Mouse (Mus musculus) stomach, postnatal 0 days (tissue): ENCODE results near the gene Srgap1. TPM values are rescaled to one million over a fixed set of nuclear protein-coding genes. Genes with fewer than 3 reads are reported as not detected.
A peak's percentile ranks its signal among the peaks of the same experiment; 100 is the strongest.

Source experiments
- ATAC-seq: fragments of 200-750 bp; cut with Nextera tagmentation; 2 replicates; pipeline ENCODE4 v1.8.0; 2017; ENCODE audit not compliant: low FRiP score, low TSS enrichment
- DNase-seq: peaks from one replicate; pipeline ENCODE4 v3.0.0-alpha.2; 2016; ENCODE audit warnings: low spot score
- H3K27ac ChIP-seq: fragments of 300-500 bp; sonication (generic); replicated peaks from 2 replicates; pipeline ENCODE4 v1.5.1; 2014; ENCODE audit warnings: mild to moderate bottlenecking, control low read depth
- H3K27me3 ChIP-seq: fragments of 300-500 bp; sonication (generic); 2 replicates; pipeline ENCODE4 v1.6.1; 2014; ENCODE audit warnings: low read length; ENCODE audit not compliant: control insufficient read depth, insufficient read depth
- H3K36me3 ChIP-seq: fragments of 300-500 bp; sonication (generic); 2 replicates; pipeline ENCODE4 v1.6.1; 2014; ENCODE audit warnings: low read length, mixed read lengths; ENCODE audit not compliant: control insufficient read depth, insufficient read depth
- H3K4me1 ChIP-seq: fragments of 300-500 bp; sonication (generic); replicated peaks from 2 replicates; pipeline ENCODE4 v1.6.1; 2014; ENCODE audit warnings: antibody characterized with exemption; ENCODE audit not compliant: control insufficient read depth, insufficient read depth
- H3K4me2 ChIP-seq: fragments of 300-500 bp; sonication (generic); replicated peaks from 2 replicates; pipeline ENCODE4 v1.6.1; 2014; ENCODE audit warnings: low read depth, mild to moderate bottlenecking, control low read depth, moderate library complexity
- H3K4me3 ChIP-seq: fragments of 300-500 bp; sonication (generic); 2 replicates; pipeline ENCODE4 v1.5.1; 2014; ENCODE audit warnings: low read depth, low read length, control low read depth
- H3K9ac ChIP-seq: fragments of 300-500 bp; sonication (generic); 2 replicates; pipeline ENCODE4 v1.6.1; 2014; ENCODE audit warnings: mild to moderate bottlenecking, low read length, control low read depth, mixed read lengths
- H3K9me3 ChIP-seq: fragments of 300-500 bp; sonication (generic); 2 replicates; pipeline ENCODE4 v1.6.1; 2016; ENCODE audit warnings: low read length; ENCODE audit not compliant: control insufficient read depth
- CTCF ChIP-seq: IDR thresholded peaks from 2 replicates; pipeline ENCODE4 v1.5.1; 2016; ENCODE audit warnings: antibody characterized with exemption, low read depth, mild to moderate bottlenecking, moderate library complexity
- EP300 ChIP-seq: optimal IDR thresholded peaks from 2 replicates; pipeline ENCODE3; 2016; ENCODE audit warnings: antibody characterized with exemption
- WGBS: fragments of 180-500 bp; shearing (Covaris S2); extraction: QIAGEN DNeasy Blood & Tissue Kit; methylation state at CpG from one replicate; pipeline ENCODE4 v1.1.7; 2014; 5-methylcytosine and 5-hydroxymethylcytosine counted together
- polyA plus RNA-seq: library from polyadenylated mRNA; unstranded; fragments of >200 nt; fragmentation: Nextera tagmentation; extraction: Ambion mirVana; gene quantifications from 2 replicates; pipeline ENCODE4 v1.2.1, GENCODE M21; 2015

Gene Srgap1
- polyA plus RNA-seq, 1 experiment from 2014 or later: 5.2 TPM

DNA sequence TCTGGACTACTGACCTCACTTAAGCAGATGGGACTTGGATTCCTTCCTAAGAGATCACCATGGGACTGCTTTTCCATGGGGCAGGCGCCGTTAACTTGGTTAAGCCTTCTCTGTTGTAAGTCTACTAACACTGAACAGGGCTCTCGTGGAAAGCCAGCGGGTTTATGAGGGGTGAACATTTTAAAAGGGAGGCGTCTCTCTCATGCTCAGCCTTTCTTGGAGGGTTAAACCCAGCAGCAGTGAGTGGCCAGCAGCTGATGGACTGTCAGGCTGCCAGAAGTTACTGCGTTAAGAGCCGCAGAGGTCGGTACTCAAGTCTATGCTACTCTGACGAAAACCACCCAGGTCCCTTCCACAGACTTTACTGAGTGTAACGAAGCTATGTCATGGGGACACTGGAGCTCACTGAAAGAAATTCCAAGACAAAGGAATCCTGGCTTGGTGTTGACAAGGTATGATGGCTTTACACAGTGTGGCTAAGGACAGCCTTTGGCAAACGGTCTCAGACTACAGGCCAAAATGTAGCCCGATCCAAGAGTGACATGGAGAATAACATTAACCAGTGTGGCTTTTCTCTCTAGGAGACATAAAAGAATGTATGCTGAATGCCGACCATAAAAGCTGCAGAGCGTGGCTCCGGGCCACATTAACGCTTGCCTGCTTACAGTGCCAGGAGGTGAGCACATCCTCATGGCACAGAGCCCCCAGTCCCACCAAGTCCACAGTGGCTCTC is 209.8 kb downstream of the Srgap1 start:
- DNase-seq: peak; percentile 33
- H3K36me3 ChIP-seq: no peaks in the 10 kb centered on the region; the same call in 1 of the 2 replicates
- peak overlapping the region; percentile 26 for H3K4me2 ChIP-seq
- peak; percentile 68 for ATAC-seq
- no peaks in the 10 kb centered on the region for H3K9me3 ChIP-seq
- peak overlapping the region; percentile 75 for H3K27ac ChIP-seq
- no peaks in the 10 kb centered on the region for H3K27me3 ChIP-seq
- peak overlapping the region; percentile 5; the same call in 1 of the 2 replicates for H3K9ac ChIP-seq
- no peak for TF ChIP-seq EP300
- no peak for TF ChIP-seq CTCF
- 45% methylated on average over 16 of the region's 16 CpGs for WGBS
- peak overlapping the region; percentile 24; the same call in 1 of the 2 replicates for H3K4me3 ChIP-seq
- no peaks in the 10 kb centered on the region for H3K4me1 ChIP-seq

DNA sequence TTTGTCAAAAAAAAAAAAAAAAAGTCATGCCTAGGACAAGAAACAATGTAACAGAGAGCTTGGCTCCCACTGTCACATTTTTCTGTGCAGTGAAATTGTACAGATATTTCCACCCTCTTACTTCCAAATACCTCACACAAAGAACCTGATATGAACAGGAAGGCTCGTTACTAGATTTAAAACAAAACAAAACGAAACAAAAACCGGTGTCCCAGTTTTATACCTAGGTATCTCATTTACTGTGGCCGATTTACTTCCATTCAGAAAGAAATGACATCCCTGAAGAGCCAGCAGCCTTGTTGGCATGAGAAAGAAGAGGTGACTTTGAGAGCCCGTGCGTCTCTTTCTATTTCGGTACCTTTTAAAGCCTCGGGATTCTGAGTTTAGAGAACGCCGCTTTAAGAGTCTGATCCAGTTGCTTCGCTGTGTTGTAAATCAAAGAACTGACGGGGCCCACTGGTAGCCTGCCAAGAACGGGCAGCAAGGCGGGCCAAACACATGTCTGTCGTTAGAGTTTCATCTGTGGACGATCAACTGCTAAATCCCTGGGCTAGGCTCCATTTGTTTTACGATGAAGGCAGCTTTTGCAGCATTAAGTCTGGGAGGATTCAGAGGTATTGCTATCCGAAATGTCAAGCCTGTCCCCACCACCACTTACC is 210.5 kb downstream of the Srgap1 start:
- TF ChIP-seq EP300: peak; percentile 18
- no peak for TF ChIP-seq CTCF
- no peaks in the 10 kb centered on the region for H3K4me1 ChIP-seq
- H3K27ac ChIP-seq: peak overlapping the region; percentile 75
- 30% methylated on average over 18 of the region's 18 CpGs for WGBS
- peak; percentile 56; the same call in 1 of the 2 replicates for ATAC-seq
- peak overlapping the region; percentile 26 for H3K4me2 ChIP-seq
- peak overlapping the region; percentile 24 for H3K4me3 ChIP-seq
- DNase-seq: peak; percentile 53
- H3K27me3 ChIP-seq: no peaks in the 10 kb centered on the region
- H3K36me3 ChIP-seq: no peaks in the 10 kb centered on the region; the same call in 1 of the 2 replicates
- H3K9ac ChIP-seq: peak overlapping the region; percentile 5; the same call in 1 of the 2 replicates
- H3K9me3 ChIP-seq: no peaks in the 10 kb centered on the region

DNA sequence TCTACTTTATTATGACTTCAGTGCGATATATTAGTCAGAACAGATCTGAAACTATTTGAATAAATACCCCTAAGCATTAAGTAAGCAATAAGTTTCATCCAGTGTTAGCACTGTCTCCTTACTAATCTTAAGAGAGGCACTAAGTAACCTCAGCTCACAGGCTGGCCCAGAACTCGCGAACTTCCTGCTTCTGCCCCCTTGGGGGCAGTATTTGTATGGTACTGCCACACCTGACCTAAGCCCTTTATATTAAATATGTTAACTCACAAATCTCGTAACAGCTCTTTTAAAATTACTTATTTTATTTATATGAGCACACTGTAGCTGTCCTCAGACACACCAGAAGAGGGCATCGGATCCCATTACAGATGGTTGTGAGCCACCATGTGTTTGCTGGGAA is 213.7 kb downstream of the Srgap1 start:
- DNase-seq: peak; percentile 13

DNA sequence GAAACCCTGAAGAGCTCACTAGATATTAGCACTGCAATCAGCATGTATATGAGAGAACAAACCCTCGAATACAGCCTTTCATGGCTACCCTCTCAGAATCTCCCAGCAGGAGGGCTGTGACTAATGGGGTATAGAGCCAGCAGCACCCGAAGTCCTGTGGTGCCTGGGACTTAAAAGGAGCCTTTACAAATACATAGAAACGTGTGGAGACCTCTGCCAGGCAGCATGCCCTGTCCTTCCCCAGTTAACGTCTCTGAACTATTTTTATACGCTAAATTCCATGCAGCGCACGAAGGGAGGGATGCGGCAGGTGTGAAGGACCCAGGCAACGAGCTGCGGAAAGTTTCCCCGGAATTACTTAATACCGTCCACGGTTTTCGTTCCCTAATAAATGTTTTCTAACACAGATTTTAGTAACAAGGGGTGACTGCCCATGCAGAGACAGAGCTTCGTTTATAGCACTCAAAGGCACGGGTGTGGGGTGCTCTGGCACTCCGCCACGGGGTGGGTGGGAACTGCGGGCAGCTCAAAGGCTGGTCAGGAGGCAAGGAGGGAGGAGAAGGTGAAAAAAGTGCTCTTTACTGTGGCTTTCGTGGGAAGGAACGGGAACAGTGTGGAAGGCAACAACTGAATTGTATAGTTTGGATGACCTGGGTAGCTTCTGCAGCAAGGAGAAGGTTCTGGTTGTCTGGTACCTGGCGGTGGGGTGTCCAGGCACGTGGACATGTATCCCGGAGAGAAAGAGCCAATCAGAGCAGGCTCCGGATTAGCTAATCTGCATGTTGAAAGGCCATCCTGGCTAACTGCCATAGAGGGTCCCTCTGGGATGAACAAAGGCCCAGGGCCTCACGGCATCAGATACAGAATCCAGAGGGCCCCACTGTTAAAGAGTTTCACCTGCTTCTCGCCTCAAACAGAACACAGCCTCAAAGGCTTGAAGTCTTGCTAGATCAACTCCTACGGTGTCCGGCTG is 216.5 kb downstream of the Srgap1 start:
- WGBS: 69% methylated on average over 29 of the region's 29 CpGs
- no peak overlapping the region for H3K9ac ChIP-seq
- no peak for DNase-seq

More for the DNA sequence above, 213.7 kb downstream of the Srgap1 start:
- WGBS: 89% methylated on average over 5 of the region's 5 CpGs
- Histone ChIP-seq H3K4me1 (no peaks in the 10 kb centered on the region), H3K4me2 (no peak overlapping the region), H3K27ac (no peak overlapping the region), H3K9ac (no peak overlapping the region), H3K36me3 (no peaks in the 10 kb centered on the region), H3K9me3 (no peaks in the 10 kb centered on the region), H3K4me3 (no peak overlapping the region), H3K27me3 (no peaks in the 10 kb centered on the region)
- peak; percentile 45 for TF ChIP-seq CTCF
- TF ChIP-seq EP300: no peak
- ATAC-seq: no peak

DNA sequence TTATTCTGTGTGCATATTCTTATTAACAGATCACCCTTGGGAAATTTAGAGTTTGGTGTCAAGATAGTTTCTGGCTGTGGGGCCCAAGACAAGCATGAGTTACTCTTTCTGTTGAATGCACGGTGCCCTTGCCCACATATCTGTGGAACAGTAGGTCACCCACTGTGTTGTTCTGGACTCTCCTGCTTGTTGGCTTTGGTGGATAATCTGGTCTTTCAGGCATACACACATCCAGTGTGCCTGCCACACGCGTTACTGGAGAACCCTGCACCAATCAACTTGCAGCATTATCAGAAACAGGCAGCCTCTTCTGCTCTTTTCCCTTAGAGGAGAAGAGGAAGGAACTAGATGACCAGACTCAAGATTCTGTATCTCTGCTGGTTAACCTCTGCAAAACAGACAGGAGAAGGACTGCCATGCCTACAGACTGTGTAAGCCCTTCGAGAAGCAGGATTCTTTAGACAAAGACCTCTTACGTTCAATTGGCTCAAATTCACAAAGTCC is 217.3 kb downstream of the Srgap1 start:
- no peak overlapping the region for H3K27ac ChIP-seq
- H3K9me3 ChIP-seq: no peaks in the 10 kb centered on the region
- 0 out of 2 replicates have a peak, but pooled peaks cover 2% of the 10 kb centered on the region for H3K36me3 ChIP-seq
- DNase-seq (no peak), ATAC-seq (no peak)
- TF ChIP-seq CTCF: no peak
- TF ChIP-seq EP300: no peak
- no peak overlapping the region for H3K4me2 ChIP-seq
- H3K9ac ChIP-seq: no peak overlapping the region
- no peaks in the 10 kb centered on the region for H3K27me3 ChIP-seq
- no peaks in the 10 kb centered on the region for H3K4me1 ChIP-seq
- WGBS: 84% methylated on average over 5 of the region's 5 CpGs
- no peak overlapping the region for H3K4me3 ChIP-seq

More for the DNA sequence above, 216.5 kb downstream of the Srgap1 start:
- H3K4me3 ChIP-seq: no peak overlapping the region
- H3K4me1 ChIP-seq: no peaks in the 10 kb centered on the region
- no peaks in the 10 kb centered on the region for H3K9me3 ChIP-seq
- TF ChIP-seq EP300 (no peak), CTCF (no peak)
- H3K4me2 ChIP-seq: no peak overlapping the region
- H3K36me3 ChIP-seq: no peaks in the 10 kb centered on the region
- no peak for ATAC-seq
- H3K27ac ChIP-seq: no peak overlapping the region
- no peaks in the 10 kb centered on the region for H3K27me3 ChIP-seq
